Mouse (Mus musculus) liver, adult 2 months (tissue): ENCODE data around the gene Kif17.
"Not testable (repeated sequence)": the region's sequence is repeated elsewhere in the genome, so short reads cannot be mapped to it uniquely, and the experiment has no call there.

ENCODE experiments used
- CTCF ChIP-seq: fragments of 200-500 bp; IDR thresholded peaks from 2 replicates; pipeline ENCODE4 v1.5.1; 2011; ENCODE audit warnings: low read depth, low read length, control low read depth
- POLR2A ChIP-seq: fragments of 200-500 bp; IDR thresholded peaks from 2 replicates; pipeline ENCODE4 v1.6.1; 2011; ENCODE audit warnings: low read length, control low read depth; ENCODE audit not compliant: insufficient read depth; ENCODE audit errors: extremely low read depth

DNA sequence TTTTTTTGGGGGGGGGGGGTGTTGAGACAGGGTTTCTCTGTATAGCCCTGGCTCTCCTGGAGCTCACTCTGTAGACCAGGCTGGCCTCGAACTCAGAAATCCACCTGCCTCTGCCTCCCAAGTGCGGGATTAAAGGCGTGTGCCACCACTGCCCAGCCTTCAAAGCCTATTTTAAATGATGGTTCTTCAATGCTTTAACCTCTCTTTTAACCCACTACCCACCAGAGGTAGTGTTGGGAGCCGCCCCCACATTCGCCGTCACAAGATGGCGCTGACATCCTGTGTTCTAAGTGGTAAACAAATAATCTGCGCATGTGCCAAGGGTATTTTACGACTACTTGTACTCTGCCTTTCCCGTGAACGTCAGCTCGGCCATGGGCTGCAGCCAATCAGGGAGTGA is 76.9 kb downstream of the Kif17 start:
- not testable (repeated sequence) for TF ChIP-seq CTCF, POLR2A
